Mouse (Mus musculus): ENCODE measurements around the gene Hdac7. TPM values are rescaled to one million over a fixed set of nuclear protein-coding genes. Genes with fewer than 3 reads are reported as not detected.
A peak's percentile ranks its signal among the peaks of the same experiment; 100 is the strongest.

The Hdac7 gene
- polyA plus RNA-seq, 1 experiment from 2014 or later, result 28.3 TPM

DNA sequence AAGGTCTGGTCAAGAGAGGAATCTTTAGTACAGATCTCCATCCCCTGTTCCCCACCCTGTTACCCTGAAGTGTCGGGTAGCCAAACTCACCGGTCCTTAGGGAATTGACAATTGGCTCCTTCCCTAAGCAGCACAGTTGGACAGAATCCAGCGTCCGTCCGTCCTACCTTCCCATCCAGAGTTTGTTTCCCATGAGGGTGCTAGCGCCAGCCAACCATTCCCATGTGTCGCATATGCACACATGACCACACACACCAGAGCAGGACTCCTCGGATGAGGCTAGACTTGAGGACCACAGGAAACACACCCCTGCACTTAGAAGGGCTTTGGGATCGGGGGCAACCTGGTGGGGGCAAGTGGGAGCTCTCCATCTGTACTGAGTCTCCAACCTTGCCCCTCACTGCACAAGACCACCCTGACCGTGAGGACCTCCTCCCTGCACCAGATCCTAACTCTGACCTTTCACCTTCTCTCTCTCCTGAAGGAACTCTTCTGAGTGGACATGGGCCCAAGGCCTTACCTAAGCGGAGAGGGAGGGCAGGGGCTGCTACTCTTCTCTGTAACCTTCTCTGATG lies 53.1 kb downstream of the Hdac7 start:
- no peak for DNase-seq (ENCODE audit: low spot score)
- ATAC-seq (replicated peaks; ENCODE audit: low FRiP score, low TSS enrichment, low read depth), result no peak
- Histone ChIP-seq H3K4me3 (ENCODE audit: low read depth, low read length) (no peak overlapping the region), H3K9ac (ENCODE audit: low read length) (no peak overlapping the region), H3K4me2 (ENCODE audit: low read length) (no peak overlapping the region), H3K36me3 (ENCODE audit: control insufficient read depth, insufficient read depth, low read length) (peaks cover 47% of the 10 kb centered on the region), H3K27me3 (replicated peaks; ENCODE audit: control insufficient read depth, insufficient read depth, low read length) (no peaks in the 10 kb centered on the region), H3K27ac (ENCODE audit: low read depth) (no peak overlapping the region), H3K9me3 (ENCODE audit: control insufficient read depth, low read length) (no peaks in the 10 kb centered on the region), H3K4me1 (replicated peaks; ENCODE audit: control insufficient read depth, insufficient read depth, low read length) (peaks cover 9% of the 10 kb centered on the region)
- 89% methylated on average over 11 of the region's 11 CpGs for WGBS

DNA sequence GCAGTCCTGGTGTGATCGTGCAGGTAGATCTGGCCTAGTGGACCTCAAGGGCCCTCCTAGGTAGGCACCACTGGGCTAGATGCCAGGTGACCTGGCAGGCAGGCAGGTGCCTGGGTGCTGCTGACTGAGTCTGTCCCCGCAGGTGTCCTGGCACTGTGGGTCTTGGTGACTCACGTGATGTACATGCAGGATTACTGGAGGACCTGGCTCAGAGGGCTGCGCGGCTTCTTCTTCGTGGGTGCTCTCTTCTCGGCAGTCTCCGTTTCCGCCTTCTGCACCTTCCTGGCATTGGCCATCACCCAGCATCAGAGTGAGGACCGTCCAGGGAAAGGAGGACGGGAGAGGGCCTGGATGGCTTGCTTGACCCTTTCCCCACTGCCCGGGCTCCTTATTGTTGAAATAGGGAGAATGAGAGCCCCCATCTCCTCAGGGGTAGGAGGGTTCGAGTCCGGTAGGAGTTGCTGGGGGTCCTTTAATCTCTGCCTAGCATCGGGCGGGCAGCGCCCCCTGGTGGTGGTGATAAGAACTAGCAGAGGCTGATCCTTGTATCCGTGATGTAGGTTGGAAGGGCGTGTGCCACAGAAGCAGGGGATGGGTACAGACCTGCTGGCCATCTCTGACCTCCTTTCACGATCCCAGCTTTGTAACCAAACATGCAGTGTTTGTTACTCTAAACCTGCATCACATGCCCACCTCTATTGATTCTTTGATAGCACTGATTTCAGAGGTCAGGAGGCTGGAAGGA lies 54.4 kb downstream of the Hdac7 start:
- DNase-seq (ENCODE audit: low spot score) (peak; percentile 68), ATAC-seq (replicated peaks; ENCODE audit: low FRiP score, low TSS enrichment, low read depth) (no peak; the same call in 1 of the 2 replicates)
- WGBS, result 60% methylated on average over 20 of the region's 20 CpGs

DNA sequence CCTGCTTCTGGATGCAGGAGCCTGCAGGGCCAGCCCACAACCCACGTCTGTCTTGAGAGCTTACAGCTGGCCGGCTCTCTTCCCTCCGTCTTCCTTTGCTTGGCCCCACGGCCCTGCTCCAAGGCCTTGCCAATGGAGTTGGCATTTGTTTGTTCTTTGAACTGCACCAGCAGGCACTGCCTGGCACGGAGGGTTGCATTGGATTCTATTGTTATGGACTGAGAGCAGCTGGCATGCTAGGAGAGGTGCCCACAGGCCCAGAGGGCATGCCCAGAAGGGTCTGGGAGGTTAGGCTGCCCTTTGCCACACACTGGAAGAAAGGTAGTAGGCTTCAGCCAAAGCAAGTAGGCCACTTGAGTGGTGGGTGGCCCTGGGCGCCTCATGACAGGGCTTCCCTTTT lies 55.5 kb downstream of the Hdac7 start:
- Histone ChIP-seq H3K4me1 (replicated peaks; ENCODE audit: control insufficient read depth, insufficient read depth, low read length) (peaks cover 13% of the 10 kb centered on the region), H3K36me3 (ENCODE audit: control insufficient read depth, insufficient read depth, low read length) (peaks cover 23% of the 10 kb centered on the region), H3K4me2 (ENCODE audit: low read length) (no peak overlapping the region), H3K9me3 (ENCODE audit: control insufficient read depth, low read length) (no peaks in the 10 kb centered on the region), H3K4me3 (ENCODE audit: low read depth, low read length) (no peak overlapping the region), H3K9ac (ENCODE audit: low read length) (no peak overlapping the region), H3K27me3 (replicated peaks; ENCODE audit: control insufficient read depth, insufficient read depth, low read length) (no peaks in the 10 kb centered on the region), H3K27ac (ENCODE audit: low read depth) (no peak overlapping the region)
- WGBS, result 47% methylated on average over 6 of the region's 6 CpGs
- ATAC-seq (replicated peaks; ENCODE audit: low FRiP score, low TSS enrichment, low read depth) (no peak), DNase-seq (ENCODE audit: low spot score) (no peak)

More for the DNA sequence above, 54.4 kb downstream of the Hdac7 start:
- no peaks in the 10 kb centered on the region for H3K9me3 ChIP-seq (ENCODE audit: control insufficient read depth, low read length)
- no peaks in the 10 kb centered on the region for H3K27me3 ChIP-seq (replicated peaks; ENCODE audit: control insufficient read depth, insufficient read depth, low read length)
- H3K4me1 ChIP-seq (replicated peaks; ENCODE audit: control insufficient read depth, insufficient read depth, low read length), result peaks cover 9% of the 10 kb centered on the region
- H3K9ac ChIP-seq (ENCODE audit: low read length), result no peak overlapping the region
- no peak overlapping the region for H3K4me3 ChIP-seq (ENCODE audit: low read depth, low read length)
- peaks cover 34% of the 10 kb centered on the region for H3K36me3 ChIP-seq (ENCODE audit: control insufficient read depth, insufficient read depth, low read length)
- no peak overlapping the region for H3K4me2 ChIP-seq (ENCODE audit: low read length)
- H3K27ac ChIP-seq (ENCODE audit: low read depth), result no peak overlapping the region

DNA sequence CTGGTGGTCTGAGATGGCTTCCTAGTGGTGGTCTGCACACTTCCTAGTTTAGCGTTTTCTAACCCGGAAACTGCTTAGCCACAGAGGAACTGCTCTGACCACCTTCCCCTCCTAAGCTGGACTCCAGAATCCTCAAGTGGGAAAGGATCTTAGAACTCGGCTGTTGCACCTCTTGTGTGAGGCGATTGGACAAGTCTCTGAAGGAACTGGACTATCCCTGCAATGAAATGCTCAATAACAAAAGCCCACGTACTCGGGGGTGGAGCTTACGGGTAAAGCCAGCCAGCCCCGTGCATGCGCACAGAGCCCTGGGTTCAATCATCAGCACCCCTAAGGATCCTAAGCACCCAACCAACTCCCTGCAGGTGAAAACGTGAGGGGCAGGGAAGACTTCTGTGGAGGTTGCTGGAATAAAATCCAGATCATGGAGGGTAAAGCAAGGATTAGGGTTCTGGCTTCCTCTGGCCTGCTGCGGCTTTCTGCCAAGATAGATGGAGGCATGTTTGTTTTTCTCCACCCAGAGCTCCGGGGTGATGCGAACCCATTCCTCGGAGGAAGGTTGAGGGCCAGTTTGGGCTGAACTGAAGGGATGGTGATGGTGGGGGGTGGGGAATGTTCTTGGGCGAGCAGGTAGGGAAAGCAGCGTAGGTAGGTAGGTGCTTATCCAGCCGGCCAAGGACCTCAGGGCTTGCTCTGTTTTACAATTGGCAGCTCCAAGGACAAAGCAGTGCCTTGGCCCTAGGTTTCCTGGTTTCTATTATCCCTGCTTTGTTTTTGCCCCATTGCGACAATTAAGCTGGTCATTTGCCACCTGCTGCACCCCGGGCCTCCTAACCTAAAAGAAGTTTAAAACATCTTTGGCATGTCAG lies 56.3 kb downstream of the Hdac7 start:
- Histone ChIP-seq H3K4me2 (ENCODE audit: low read length) (no peak overlapping the region), H3K9ac (ENCODE audit: low read length) (no peak overlapping the region), H3K27me3 (replicated peaks; ENCODE audit: control insufficient read depth, insufficient read depth, low read length) (no peaks in the 10 kb centered on the region), H3K9me3 (ENCODE audit: control insufficient read depth, low read length) (no peaks in the 10 kb centered on the region), H3K36me3 (ENCODE audit: control insufficient read depth, insufficient read depth, low read length) (peaks cover 16% of the 10 kb centered on the region), H3K27ac (ENCODE audit: low read depth) (no peak overlapping the region), H3K4me3 (ENCODE audit: low read depth, low read length) (no peak overlapping the region), H3K4me1 (replicated peaks; ENCODE audit: control insufficient read depth, insufficient read depth, low read length) (peaks cover 13% of the 10 kb centered on the region)
- no peak for DNase-seq (ENCODE audit: low spot score)
- ATAC-seq (replicated peaks; ENCODE audit: low FRiP score, low TSS enrichment, low read depth), result no peak
- 74% methylated on average over 19 of the region's 19 CpGs for WGBS

DNA sequence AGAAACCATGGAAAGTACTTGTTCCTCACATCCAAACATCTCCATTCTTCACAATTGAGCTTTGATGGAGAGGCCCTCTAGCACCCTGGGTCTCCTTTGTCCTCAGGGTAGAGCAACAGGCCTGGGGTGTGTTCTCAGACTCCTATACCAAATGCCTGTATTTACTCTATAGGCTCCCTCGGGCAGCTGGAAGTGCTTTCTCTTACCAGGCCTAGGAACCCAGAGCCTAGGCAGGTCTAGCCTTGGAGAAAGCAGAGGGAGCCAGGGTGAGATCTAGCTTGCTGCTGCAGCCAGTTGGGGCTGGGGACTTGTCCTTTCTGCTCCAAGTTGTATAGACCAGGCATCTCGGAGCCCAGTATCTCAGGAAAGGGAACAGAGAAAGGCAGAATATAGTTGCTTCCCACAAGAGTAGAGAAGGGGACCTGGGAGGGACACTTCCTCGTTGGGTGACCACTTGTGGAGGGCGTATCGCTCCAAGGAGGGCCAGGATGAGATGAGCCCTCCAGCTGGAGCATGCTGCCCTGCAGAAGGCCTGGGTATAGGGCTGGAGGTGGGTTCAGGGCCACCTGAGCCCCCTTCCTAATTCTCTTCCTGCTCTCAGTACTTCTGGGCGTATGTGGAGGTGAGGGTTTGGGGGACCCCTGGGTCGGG lies 57.0 kb downstream of the Hdac7 start:
- Histone ChIP-seq H3K27me3 (replicated peaks; ENCODE audit: control insufficient read depth, insufficient read depth, low read length) (no peaks in the 10 kb centered on the region), H3K36me3 (ENCODE audit: control insufficient read depth, insufficient read depth, low read length) (0 out of 2 replicates have a peak, but pooled peaks cover 9% of the 10 kb centered on the region), H3K9me3 (ENCODE audit: control insufficient read depth, low read length) (no peaks in the 10 kb centered on the region), H3K9ac (ENCODE audit: low read length) (no peak overlapping the region), H3K4me2 (ENCODE audit: low read length) (no peak overlapping the region), H3K4me3 (ENCODE audit: low read depth, low read length) (no peak overlapping the region), H3K27ac (ENCODE audit: low read depth) (no peak overlapping the region), H3K4me1 (replicated peaks; ENCODE audit: control insufficient read depth, insufficient read depth, low read length) (peaks cover 18% of the 10 kb centered on the region)
- 74% methylated on average over 7 of the region's 7 CpGs for WGBS
- no peak for ATAC-seq (replicated peaks; ENCODE audit: low FRiP score, low TSS enrichment, low read depth)
- DNase-seq (ENCODE audit: low spot score), result no peak

DNA sequence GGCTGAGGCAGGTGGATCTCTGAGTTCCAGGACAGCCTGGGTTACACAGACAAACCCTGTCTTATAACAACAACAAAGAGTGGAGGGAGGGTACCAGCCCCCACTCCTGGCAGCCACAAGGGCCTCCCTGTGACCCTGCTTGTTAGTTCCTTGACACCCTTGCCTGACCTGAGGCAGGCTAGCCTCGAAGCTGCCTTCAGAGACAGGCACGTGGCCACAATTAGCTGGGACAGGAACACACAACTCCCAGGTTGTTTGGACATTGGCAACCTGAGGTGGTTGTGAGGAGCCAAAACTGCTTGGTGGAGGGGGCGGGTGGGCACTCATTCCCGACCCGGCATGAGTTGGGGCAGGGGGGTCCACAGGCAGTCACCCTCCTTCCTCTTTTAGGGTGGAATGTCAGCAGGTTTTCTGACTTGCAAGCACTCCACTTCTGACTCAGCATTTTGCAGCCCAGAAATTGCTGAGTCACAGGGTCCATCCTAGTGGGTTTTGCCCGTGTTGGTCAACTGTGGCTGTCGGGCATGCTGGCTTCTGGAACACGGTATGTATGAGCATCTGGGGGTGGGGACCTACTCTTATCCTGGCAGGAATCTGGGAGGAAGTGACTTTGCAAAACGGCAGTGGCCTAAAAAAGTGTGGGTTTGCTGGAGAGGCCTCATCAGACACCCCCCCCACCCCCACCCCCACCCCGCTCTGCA lies 57.7 kb downstream of the Hdac7 start:
- Histone ChIP-seq H3K36me3 (ENCODE audit: control insufficient read depth, insufficient read depth, low read length) (0 out of 2 replicates have a peak, but pooled peaks cover 5% of the 10 kb centered on the region), H3K4me1 (replicated peaks; ENCODE audit: control insufficient read depth, insufficient read depth, low read length) (peaks cover 24% of the 10 kb centered on the region), H3K27ac (ENCODE audit: low read depth) (no peak overlapping the region), H3K27me3 (replicated peaks; ENCODE audit: control insufficient read depth, insufficient read depth, low read length) (no peaks in the 10 kb centered on the region), H3K4me2 (ENCODE audit: low read length) (no peak overlapping the region), H3K4me3 (ENCODE audit: low read depth, low read length) (no peak overlapping the region), H3K9me3 (ENCODE audit: control insufficient read depth, low read length) (no peaks in the 10 kb centered on the region), H3K9ac (ENCODE audit: low read length) (no peak overlapping the region)
- ATAC-seq (replicated peaks; ENCODE audit: low FRiP score, low TSS enrichment, low read depth) (no peak), DNase-seq (ENCODE audit: low spot score) (no peak)
- 76% methylated on average over 10 of the region's 10 CpGs for WGBS

DNA sequence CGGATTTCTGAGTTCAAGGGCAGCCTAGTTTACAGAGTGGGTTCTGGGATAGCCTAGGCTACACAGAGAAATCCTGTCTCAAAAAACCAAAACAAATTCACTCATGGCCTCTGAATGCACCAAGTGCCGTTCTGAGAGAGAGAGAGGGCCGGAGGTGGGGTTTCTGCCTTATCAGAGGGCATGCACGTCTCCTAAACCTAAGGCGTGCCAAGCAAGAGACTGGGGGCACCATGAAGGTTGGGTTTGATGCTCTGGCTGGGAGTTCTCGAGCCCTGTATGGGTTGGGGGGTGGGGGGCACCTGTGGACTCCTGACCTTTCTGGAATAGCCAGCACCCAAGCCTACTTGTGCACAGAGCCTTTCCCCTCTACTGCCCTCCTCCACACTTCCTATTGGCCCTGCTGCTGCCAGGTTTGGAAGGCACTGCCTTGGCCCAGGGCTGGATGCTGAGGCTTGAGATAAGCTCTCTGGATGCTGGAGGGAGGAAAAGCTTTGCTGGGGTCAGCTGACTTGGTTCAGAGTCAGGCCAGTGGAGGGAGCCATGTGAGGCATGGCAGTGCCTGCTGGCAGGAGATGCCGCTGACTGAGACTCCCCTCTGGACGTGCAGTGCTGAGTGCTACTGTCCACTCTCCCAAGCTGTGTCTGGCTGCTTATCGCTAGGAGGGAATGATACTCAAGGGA lies 58.4 kb downstream of the Hdac7 start:
- no peak overlapping the region for H3K9ac ChIP-seq (ENCODE audit: low read length)
- H3K4me3 ChIP-seq (ENCODE audit: low read depth, low read length), result no peak overlapping the region
- no peaks in the 10 kb centered on the region for H3K27me3 ChIP-seq (replicated peaks; ENCODE audit: control insufficient read depth, insufficient read depth, low read length)
- H3K36me3 ChIP-seq (ENCODE audit: control insufficient read depth, insufficient read depth, low read length), result 0 out of 2 replicates have a peak, but pooled peaks cover 2% of the 10 kb centered on the region
- no peak overlapping the region for H3K4me2 ChIP-seq (ENCODE audit: low read length)
- ATAC-seq (replicated peaks; ENCODE audit: low FRiP score, low TSS enrichment, low read depth) (no peak), DNase-seq (ENCODE audit: low spot score) (no peak)
- no peak overlapping the region for H3K27ac ChIP-seq (ENCODE audit: low read depth)
- WGBS, result 80% methylated on average over 9 of the region's 9 CpGs
- H3K9me3 ChIP-seq (ENCODE audit: control insufficient read depth, low read length), result no peaks in the 10 kb centered on the region
- H3K4me1 ChIP-seq (replicated peaks; ENCODE audit: control insufficient read depth, insufficient read depth, low read length), result peaks cover 25% of the 10 kb centered on the region

Measured in intestine, embryonic 14.5 days (tissue).